12 mouse cellular contexts compared by ENCODE assay signal in genomic region chr7:98534432-98534855, GRCm38 (mm10). TPM values are rescaled to one million over a fixed set of nuclear protein-coding genes. Genes with fewer than 3 reads are reported as not detected.
DNase-seq lines count a peak whose midpoint lies in the region; ATAC-seq and TF ChIP-seq lines count a peak whose summit lies in the region.
"Had no signal": no experiment of that assay in that cellular context is flagged by ENCODE, and none has a peak within 500 bp of the region (broad histone marks: within the 10 kb centered on the region; RNA-seq: fewer than 3 reads in every experiment).

No protein-coding gene starts in this region.

- H3K4me1 ChIP-seq in bone marrow macrophage, adult 2 months (ENCODE audit: control insufficient read depth, insufficient read depth, low read length), result peaks cover 45% of the 10 kb centered on the region

- TF ChIP-seq POLR2A in bone marrow macrophage, adult 2 months (IDR thresholded peaks at IDR 0.05; ENCODE audit: borderline replicate concordance, low read depth, low read length), result no peak

- TF ChIP-seq CTCF in bone marrow macrophage, adult 2 months (IDR thresholded peaks at IDR 0.05; ENCODE audit: low read depth, low read length), result no peak

- peak overlapping the region; percentile 52 for H3K27ac ChIP-seq in bone marrow macrophage, adult 2 months (ENCODE audit: insufficient read depth, low read depth, low read length)
- H3K27ac ChIP-seq: embryonic facial prominence, embryonic 15.5 days; neural tube, embryonic 12.5 days had no signal

- H3K4me3 ChIP-seq in bone marrow macrophage, adult 2 months (ENCODE audit: insufficient read depth, low read length), result peak overlapping the region; percentile 29; the same call in 1 of the 2 replicates
- H3K4me3 ChIP-seq: embryonic facial prominence, embryonic 15.5 days; neural tube, embryonic 12.5 days had no signal

- DNase-seq in heart, adult 8-10 months (ENCODE audit: low spot score), result peak; percentile 26
- no peak for DNase-seq in heart, postnatal 4 days
- DNase-seq in thymus, postnatal 0 days (ENCODE audit: low spot score), result peak; percentile 49
- no peak for DNase-seq in kidney, adult 9 months
- DNase-seq in layer of hippocampus, adult 18-20 months (ENCODE audit: low spot score in 2 of 2), result no peak
- DNase-seq: adrenal gland, adult 2 months; cerebellum, adult 9-10 months had no signal

- ATAC-seq in monocyte, adult 5-6 weeks (replicated peaks; ENCODE audit: insufficient number of reproducible peaks, low FRiP score, low TSS enrichment, poor library complexity, severe bottlenecking), result peak; percentile 56
- no peak for ATAC-seq in erythroblast, adult 5-6 weeks (replicated peaks; ENCODE audit: low FRiP score, poor library complexity, severe bottlenecking)

RNA-seq across cellular contexts. Expression of gene Lrrc32, which starts 45.4 kb away (rescaled TPM):
- 10 to 100 TPM in 3 of 4 experiments, 1 to 10 TPM in 1; 7.7 to 17.3 (median 12.2) TPM for total RNA-seq in heart, adult 8-10 months (2022)
- total RNA-seq in heart, postnatal 4 days (2021), result 10 to 100 TPM; 17.3 to 18.6 TPM
- polyA plus RNA-seq in bone marrow macrophage, adult 2 months (2012; ENCODE audit: insufficient read depth, insufficient read length, missing spikeins), result 0.83 and 1.0 TPM in 2 replicates
- total RNA-seq in monocyte, adult 5-6 weeks (2017), result 0.10 TPM in 1 of 3 replicates, not detected in the others
- 3.0 and 3.4 TPM in 2 replicates for polyA plus RNA-seq in thymus, postnatal 0 days (2015; fragmentation: Nextera tagmentation; extraction: Ambion mirVana)
- not detected in 2 replicates for total RNA-seq in erythroblast, adult 5-6 weeks (2015; ENCODE audit: low replicate concordance)
- not detected in 2 replicates for total RNA-seq in erythroblast, adult 5-6 weeks (2017; ENCODE audit: low replicate concordance)
- total RNA-seq in layer of hippocampus, adult 18-20 months (2021), result 1 to 10 TPM; 1.6 to 2.5 TPM

Comparison
In these comparisons a context has a peak if more than half of its experiments do, and no peak if none do; other contexts are left out.
1. DNase-seq: peak in heart, adult 8-10 months (single experiment) and thymus, postnatal 0 days (single experiment); none in heart, postnatal 4 days (single experiment), kidney, adult 9 months (single experiment) and layer of hippocampus, adult 18-20 months (0 of 2).